Mouse (Mus musculus): ENCODE measurements around the gene Stxbp1. TPM values are rescaled to one million over a fixed set of nuclear protein-coding genes. Genes with fewer than 3 reads are reported as not detected.

Gene Stxbp1
- polyA plus RNA-seq, 1 experiment: 3.2 TPM

DNA sequence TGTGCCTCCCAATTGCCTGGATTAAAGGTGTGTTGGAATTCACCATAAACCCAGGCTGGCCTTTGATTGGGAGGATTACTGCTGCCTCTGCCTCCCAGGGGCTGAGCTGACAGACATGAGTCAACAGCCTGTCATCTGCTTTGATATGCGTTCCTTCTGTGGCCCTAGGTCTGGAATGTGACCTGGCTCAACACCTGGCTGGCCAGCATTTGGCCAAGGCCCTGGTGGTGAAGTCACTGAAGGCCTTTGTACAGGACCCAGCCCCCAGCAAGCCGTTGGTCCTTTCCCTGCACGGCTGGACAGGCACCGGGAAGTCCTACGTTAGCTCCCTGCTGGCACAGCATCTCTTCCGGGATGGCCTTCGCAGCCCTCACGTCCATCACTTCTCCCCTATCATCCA, 88.5 kb downstream of the Stxbp1 start:
- WGBS: 93% methylated on average over 8 of the region's 8 CpGs
- no peak for TF ChIP-seq CTCF (IDR thresholded peaks at IDR 0.05; ENCODE audit: control insufficient read depth, insufficient read depth, low read length)
- no peak for TF ChIP-seq POLR2A (IDR thresholded peaks at IDR 0.05; ENCODE audit: borderline replicate concordance, control insufficient read depth, low read depth, low read length)
- Histone ChIP-seq H3K4me3 (replicated peaks; ENCODE audit: control insufficient read depth, low read depth, low read length) (no peak overlapping the region), H3K4me1 (ENCODE audit: control insufficient read depth, insufficient read depth, low read length) (no peaks in the 10 kb centered on the region), H3K27ac (ENCODE audit: control insufficient read depth, insufficient read depth, low read depth, low read length, poor library complexity) (no peak overlapping the region)

DNA sequence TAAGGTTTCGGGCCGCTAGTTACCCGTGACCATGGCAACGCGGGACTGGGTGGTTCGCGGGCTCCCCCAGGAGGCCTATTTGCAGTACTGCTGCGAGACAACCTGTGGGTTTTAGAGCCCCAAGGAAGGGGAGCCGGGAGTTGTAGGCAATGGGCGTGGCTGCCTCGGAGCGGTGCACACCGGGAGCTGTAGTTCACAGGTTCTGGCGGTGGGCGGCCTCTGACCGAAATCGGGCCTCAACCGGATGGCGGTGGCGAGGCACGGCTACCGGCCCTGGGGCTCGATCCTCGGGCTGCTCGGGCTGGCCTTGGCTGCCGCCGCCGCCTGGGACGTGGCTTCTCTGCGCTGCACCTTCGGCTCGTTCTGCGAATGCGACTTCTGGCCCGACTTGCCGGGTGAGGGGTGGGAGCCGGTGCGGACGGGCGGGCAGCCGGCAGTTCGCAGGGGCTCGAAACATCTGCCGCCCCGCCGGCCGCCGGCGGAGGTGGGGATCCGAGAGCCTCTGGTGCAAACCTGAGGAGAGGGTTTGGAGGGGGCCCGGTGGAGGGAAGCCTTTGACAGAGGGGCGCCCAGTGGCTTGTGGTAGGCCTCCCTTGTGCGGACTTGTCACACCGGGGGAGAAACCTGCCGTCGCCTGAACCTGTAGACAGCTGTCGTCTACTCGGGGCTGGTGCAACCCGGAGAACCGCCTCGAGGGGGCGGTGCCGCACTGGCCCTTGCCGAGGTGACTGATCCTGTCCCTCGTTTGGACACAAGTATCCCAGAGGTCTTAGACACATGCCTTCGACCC, 89.8 kb downstream of the Stxbp1 start, which contains the start of gene Tor2a:
Gene Tor2a, plus strand, starts transcription at position 179 of the 790 bp plus-strand sequence.
- TF ChIP-seq CTCF (IDR thresholded peaks at IDR 0.05; ENCODE audit: control insufficient read depth, insufficient read depth, low read length) (peak; percentile 95), POLR2A (IDR thresholded peaks at IDR 0.05; ENCODE audit: borderline replicate concordance, control insufficient read depth, low read depth, low read length) (peak; percentile 68; the same call in 1 of the 2 replicates)
- WGBS: under 1% methylated on average over 62 of the region's 66 CpGs
- peak within 1 kb of the TSS; percentile 85 for H3K4me3 ChIP-seq (replicated peaks; ENCODE audit: control insufficient read depth, low read depth, low read length)

DNA sequence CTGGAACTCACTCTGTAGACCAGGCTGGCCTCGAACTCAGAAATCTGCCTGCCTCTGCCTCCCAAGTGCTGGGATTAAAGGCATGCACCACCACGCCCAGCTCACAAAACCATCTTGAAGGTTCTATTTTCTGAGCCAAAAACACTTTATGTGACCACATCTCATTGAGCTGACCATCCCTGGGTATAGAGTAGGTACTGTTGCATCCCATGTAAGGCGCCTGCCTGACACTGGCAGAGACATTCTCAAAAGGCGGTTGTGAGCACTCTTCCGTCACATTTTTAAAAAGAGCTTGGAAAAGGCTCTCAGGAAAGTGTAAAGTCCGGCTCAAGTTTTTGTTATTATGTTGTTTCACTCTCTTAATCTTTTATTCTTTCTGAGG, 90.4 kb downstream of the Stxbp1 start:
- Histone ChIP-seq H3K4me3 (replicated peaks; ENCODE audit: control insufficient read depth, low read depth, low read length) (no peak overlapping the region), H3K4me1 (ENCODE audit: control insufficient read depth, insufficient read depth, low read length) (no peaks in the 10 kb centered on the region), H3K27ac (ENCODE audit: control insufficient read depth, insufficient read depth, low read depth, low read length, poor library complexity) (no peak overlapping the region)
- WGBS: 35% methylated on average over 6 of the region's 6 CpGs
- TF ChIP-seq CTCF (IDR thresholded peaks at IDR 0.05; ENCODE audit: control insufficient read depth, insufficient read depth, low read length): no peak
- no peak for TF ChIP-seq POLR2A (IDR thresholded peaks at IDR 0.05; ENCODE audit: borderline replicate concordance, control insufficient read depth, low read depth, low read length)

More for the DNA sequence above, 89.8 kb downstream of the Stxbp1 start, which contains the start of gene Tor2a:
- Histone ChIP-seq H3K4me1 (ENCODE audit: control insufficient read depth, insufficient read depth, low read length) (no peaks in the 10 kb centered on the region), H3K27ac (ENCODE audit: control insufficient read depth, insufficient read depth, low read depth, low read length, poor library complexity) (peak within 1 kb of the TSS; percentile 89)

DNA sequence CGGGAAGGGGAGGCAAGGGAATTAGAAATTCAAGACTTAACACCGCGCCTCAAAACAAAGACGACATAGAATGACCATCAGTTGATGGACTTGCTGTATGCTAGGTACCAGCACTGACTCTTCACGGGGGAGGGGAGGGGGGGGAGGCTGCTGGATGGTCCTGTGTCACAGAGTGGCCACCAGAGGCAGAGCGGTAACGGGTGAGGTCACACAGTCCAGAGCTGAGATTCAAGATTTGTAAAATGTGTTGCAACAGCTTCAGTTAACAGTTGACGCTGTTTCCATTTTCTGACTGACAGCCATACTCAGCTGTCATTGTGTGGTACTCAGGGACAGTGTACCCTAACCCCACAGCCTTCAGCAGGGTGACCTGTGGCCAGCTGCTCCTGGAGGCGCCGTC, 94.9 kb downstream of the Stxbp1 start:
- no peak overlapping the region for H3K4me3 ChIP-seq (replicated peaks; ENCODE audit: control insufficient read depth, low read depth, low read length)
- no peak overlapping the region for H3K27ac ChIP-seq (ENCODE audit: control insufficient read depth, insufficient read depth, low read depth, low read length, poor library complexity)
- WGBS: 69% methylated on average over 10 of the region's 10 CpGs
- H3K4me1 ChIP-seq (ENCODE audit: control insufficient read depth, insufficient read depth, low read length): no peaks in the 10 kb centered on the region
- TF ChIP-seq POLR2A (IDR thresholded peaks at IDR 0.05; ENCODE audit: borderline replicate concordance, control insufficient read depth, low read depth, low read length) (no peak), CTCF (IDR thresholded peaks at IDR 0.05; ENCODE audit: control insufficient read depth, insufficient read depth, low read length) (no peak)

DNA sequence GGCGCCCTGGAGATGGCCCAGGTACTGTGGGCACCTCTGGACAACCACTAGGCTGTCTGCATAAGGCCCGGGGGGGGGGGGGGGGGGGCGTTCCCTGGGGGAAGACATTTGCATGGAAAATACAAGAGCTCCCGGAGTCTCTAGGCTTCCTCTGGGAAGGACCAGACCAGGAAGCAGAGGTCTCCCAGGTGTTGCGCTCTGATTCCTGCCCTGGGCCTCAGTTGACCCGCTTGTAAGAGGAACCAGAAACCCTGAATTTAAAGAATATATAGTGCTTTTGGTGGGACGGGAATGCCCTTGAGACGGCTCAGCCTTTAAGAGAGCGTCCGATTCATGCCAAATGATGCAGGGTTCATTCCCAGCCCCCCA, 95.4 kb downstream of the Stxbp1 start:
- TF ChIP-seq POLR2A (IDR thresholded peaks at IDR 0.05; ENCODE audit: borderline replicate concordance, control insufficient read depth, low read depth, low read length) (no peak), CTCF (IDR thresholded peaks at IDR 0.05; ENCODE audit: control insufficient read depth, insufficient read depth, low read length) (no peak)
- no peaks in the 10 kb centered on the region for H3K4me1 ChIP-seq (ENCODE audit: control insufficient read depth, insufficient read depth, low read length)
- H3K27ac ChIP-seq (ENCODE audit: control insufficient read depth, insufficient read depth, low read depth, low read length, poor library complexity): no peak overlapping the region
- 79% methylated on average over 10 of the region's 10 CpGs for WGBS
- no peak overlapping the region for H3K4me3 ChIP-seq (replicated peaks; ENCODE audit: control insufficient read depth, low read depth, low read length)

DNA sequence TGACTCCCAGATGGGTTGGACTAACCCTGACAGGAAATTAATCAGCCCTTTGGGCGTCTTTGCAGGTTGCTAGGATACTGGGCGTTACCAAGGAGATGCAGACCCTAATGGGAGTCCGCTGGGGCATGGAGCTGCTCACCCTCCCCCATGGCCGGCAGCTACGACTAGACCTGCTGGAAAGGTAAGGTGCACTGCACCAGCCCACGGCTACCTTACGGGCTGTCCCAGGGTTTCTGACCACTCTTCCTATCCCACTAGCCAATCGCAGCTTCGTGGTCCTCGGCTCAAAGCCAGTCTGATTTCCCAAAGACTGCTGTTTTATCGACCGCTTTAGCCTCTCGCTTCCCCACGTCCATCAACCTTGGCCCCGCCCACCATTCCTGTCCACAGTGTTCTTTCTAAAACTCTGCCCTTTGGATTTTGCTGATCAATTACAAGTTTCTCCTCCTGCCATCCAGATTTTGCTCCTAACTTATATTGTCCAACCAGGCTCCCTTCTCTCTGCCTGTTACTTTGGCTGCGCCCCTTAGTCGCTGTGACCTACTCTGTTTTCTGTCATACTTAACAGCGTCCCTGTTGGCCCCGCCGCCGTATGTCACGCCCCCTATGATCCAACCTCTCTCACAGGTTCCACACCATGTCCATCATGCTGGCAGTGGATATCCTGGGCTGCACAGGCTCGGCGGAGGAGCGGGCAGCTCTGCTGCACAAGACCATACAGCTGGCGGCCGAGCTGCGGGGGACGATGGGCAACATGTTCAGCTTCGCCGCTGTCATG, 96.0 kb downstream of the Stxbp1 start:
- H3K4me3 ChIP-seq (replicated peaks; ENCODE audit: control insufficient read depth, low read depth, low read length): no peak overlapping the region
- H3K27ac ChIP-seq (ENCODE audit: control insufficient read depth, insufficient read depth, low read depth, low read length, poor library complexity): no peak overlapping the region
- no peak for TF ChIP-seq CTCF (IDR thresholded peaks at IDR 0.05; ENCODE audit: control insufficient read depth, insufficient read depth, low read length)
- no peak for TF ChIP-seq POLR2A (IDR thresholded peaks at IDR 0.05; ENCODE audit: borderline replicate concordance, control insufficient read depth, low read depth, low read length)
- H3K4me1 ChIP-seq (ENCODE audit: control insufficient read depth, insufficient read depth, low read length): no peaks in the 10 kb centered on the region
- WGBS: 88% methylated on average over 31 of the region's 31 CpGs

DNA sequence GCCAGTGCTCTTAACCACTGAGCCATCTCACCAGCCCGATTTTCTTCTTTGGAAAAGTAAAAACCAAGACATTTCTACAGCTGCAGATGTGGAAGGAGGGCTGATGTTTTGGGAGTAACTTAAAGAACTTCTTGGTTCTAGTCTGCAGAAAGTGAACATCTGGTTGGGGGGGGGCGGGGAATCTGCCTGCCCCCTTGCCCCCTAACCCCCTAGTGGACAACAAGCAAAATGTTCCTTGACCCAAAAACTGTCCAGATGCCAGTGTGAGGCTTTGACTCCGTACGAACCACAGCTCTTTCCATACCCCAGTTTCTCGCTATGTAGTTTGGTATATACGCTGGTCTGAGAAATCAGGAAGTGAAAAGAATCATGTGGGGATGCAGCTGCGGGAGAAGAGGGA, 96.8 kb downstream of the Stxbp1 start:
- TF ChIP-seq CTCF (IDR thresholded peaks at IDR 0.05; ENCODE audit: control insufficient read depth, insufficient read depth, low read length): no peak
- no peak for TF ChIP-seq POLR2A (IDR thresholded peaks at IDR 0.05; ENCODE audit: borderline replicate concordance, control insufficient read depth, low read depth, low read length)
- H3K4me3 ChIP-seq (replicated peaks; ENCODE audit: control insufficient read depth, low read depth, low read length): no peak overlapping the region
- no peaks in the 10 kb centered on the region for H3K4me1 ChIP-seq (ENCODE audit: control insufficient read depth, insufficient read depth, low read length)
- 71% methylated on average over 7 of the region's 7 CpGs for WGBS
- no peak overlapping the region for H3K27ac ChIP-seq (ENCODE audit: control insufficient read depth, insufficient read depth, low read depth, low read length, poor library complexity)

DNA sequence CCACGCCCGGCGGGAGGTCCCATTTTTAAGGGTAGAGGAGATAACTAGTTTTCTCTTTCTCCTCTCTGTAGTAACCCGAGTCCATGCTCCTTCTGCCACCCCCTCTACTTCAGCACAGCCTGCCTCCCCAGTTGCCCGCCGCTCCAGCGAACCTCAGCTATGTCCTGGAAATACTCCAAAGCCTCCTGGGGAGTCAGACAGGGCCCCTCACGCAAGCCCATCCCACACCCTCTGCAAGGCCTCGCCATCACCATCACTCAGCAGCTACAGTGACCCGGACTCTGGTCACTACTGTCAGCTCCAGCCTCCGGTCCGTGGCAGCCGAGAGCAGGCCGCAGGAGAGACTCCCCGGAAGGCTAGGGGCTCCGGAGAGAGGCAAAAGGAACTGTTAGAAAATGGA, 98.0 kb downstream of the Stxbp1 start:
- no peak for TF ChIP-seq CTCF (IDR thresholded peaks at IDR 0.05; ENCODE audit: control insufficient read depth, insufficient read depth, low read length)
- TF ChIP-seq POLR2A (IDR thresholded peaks at IDR 0.05; ENCODE audit: borderline replicate concordance, control insufficient read depth, low read depth, low read length): no peak
- no peak overlapping the region for H3K4me3 ChIP-seq (replicated peaks; ENCODE audit: control insufficient read depth, low read depth, low read length)
- H3K4me1 ChIP-seq (ENCODE audit: control insufficient read depth, insufficient read depth, low read length): no peaks in the 10 kb centered on the region
- H3K27ac ChIP-seq (ENCODE audit: control insufficient read depth, insufficient read depth, low read depth, low read length, poor library complexity): no peak overlapping the region
- WGBS: 90% methylated on average over 16 of the region's 16 CpGs
